Mouse (Mus musculus) liver, adult 2 months (tissue): ENCODE data around the gene Nhlrc1.

ENCODE experiments used
- CTCF ChIP-seq: fragments of 200-500 bp; IDR thresholded peaks from 2 replicates; pipeline ENCODE4 v1.5.1; 2011; ENCODE audit warnings: low read depth, low read length, control low read depth
- POLR2A ChIP-seq: fragments of 200-500 bp; IDR thresholded peaks from 2 replicates; pipeline ENCODE4 v1.6.1; 2011; ENCODE audit warnings: low read length, control low read depth; ENCODE audit not compliant: insufficient read depth; ENCODE audit errors: extremely low read depth

DNA sequence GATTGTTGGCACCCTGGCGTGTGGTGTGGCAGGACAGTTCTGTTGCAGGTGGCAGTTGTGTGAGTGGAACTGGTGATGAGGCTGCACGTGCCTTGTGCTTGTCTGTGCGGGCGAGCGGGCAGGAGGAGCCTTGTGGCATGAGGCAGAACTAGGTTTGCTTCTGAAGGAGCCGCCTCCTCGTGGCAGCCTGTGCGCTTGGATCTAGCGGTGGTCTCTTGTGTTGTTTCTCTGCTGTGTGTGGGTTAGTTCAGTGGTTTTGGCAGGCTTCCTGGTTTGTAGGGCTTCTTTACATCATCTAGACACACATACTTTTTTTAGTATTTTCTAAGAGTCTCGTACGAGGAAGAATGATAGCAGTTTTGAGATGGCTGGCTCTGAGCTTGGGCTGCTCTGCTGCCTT is 41.5 kb upstream of the Nhlrc1 start:
- TF ChIP-seq POLR2A (no peak), CTCF (no peak)
